Mouse (Mus musculus): ENCODE measurements at regions not wholly inside any gene's neighbourhood (a gene's known extent, or its start where the extent isn't known, plus 50 kb on each side); places are given as distances from the start of the nearest gene placed in this dataset.

- TF ChIP-seq EP300 (IDR thresholded peaks at IDR 0.05; ENCODE audit: insufficient read depth, low read depth, low read length) (no peak), POLR2A (IDR thresholded peaks at IDR 0.05; ENCODE audit: insufficient read depth, low read depth, low read length) (no peak), CTCF (IDR thresholded peaks at IDR 0.05) (no peak)
These were observed 232.7 kb upstream of the Gm21293 start for GRCm38 (mm10) chr10:103910098-103910497.

Measured in heart, adult 2 months (tissue).